Mouse (Mus musculus): ENCODE data around the gene Rab3il1.

Gene Rab3il1

GRCm38 (mm10) chr19:10060783-10061590 lies 59.5 kb downstream of the Rab3il1 start:
- DNase-seq (ENCODE audit: low spot score): peak; percentile 20

- no peak for DNase-seq (ENCODE audit: low spot score)
Observed at GRCm38 (mm10) chr19:10061624-10062023, 60.2 kb downstream of the Rab3il1 start.

- no peak for DNase-seq (ENCODE audit: low spot score)
Observed at GRCm38 (mm10) chr19:10062292-10062691, 60.8 kb downstream of the Rab3il1 start.

GRCm38 (mm10) chr19:10062862-10063261 lies 61.4 kb downstream of the Rab3il1 start:
- no peak for DNase-seq (ENCODE audit: low spot score)

- DNase-seq (ENCODE audit: low spot score): no peak
Observed at GRCm38 (mm10) chr19:10064173-10065012, 62.9 kb downstream of the Rab3il1 start.

GRCm38 (mm10) chr19:10065465-10066188 lies 64.2 kb downstream of the Rab3il1 start:
- no peak for DNase-seq (ENCODE audit: low spot score)

GRCm38 (mm10) chr19:10066189-10066500 lies 64.7 kb downstream of the Rab3il1 start:
- no peak for DNase-seq (ENCODE audit: low spot score)

- no peak for DNase-seq (ENCODE audit: low spot score)
Observed at GRCm38 (mm10) chr19:10066502-10066901, 65.0 kb downstream of the Rab3il1 start.

- DNase-seq (ENCODE audit: low spot score): no peak
Observed at GRCm38 (mm10) chr19:10067701-10068100, 66.2 kb downstream of the Rab3il1 start.

GRCm38 (mm10) chr19:10070186-10070980 lies 68.9 kb downstream of the Rab3il1 start:
- no peak for DNase-seq (ENCODE audit: low spot score)

GRCm38 (mm10) chr19:10071166-10071565 lies 69.7 kb downstream of the Rab3il1 start:
- no peak for DNase-seq (ENCODE audit: low spot score)

GRCm38 (mm10) chr19:10071892-10072291 lies 70.4 kb downstream of the Rab3il1 start:
- DNase-seq (ENCODE audit: low spot score): peak; percentile 14

- DNase-seq (ENCODE audit: low spot score): no peak
Observed at GRCm38 (mm10) chr19:10073145-10073544, 71.7 kb downstream of the Rab3il1 start.

GRCm38 (mm10) chr19:10078392-10078791 lies 76.9 kb downstream of the Rab3il1 start:
- no peak for DNase-seq (ENCODE audit: low spot score)

- DNase-seq (ENCODE audit: low spot score): no peak
Observed at GRCm38 (mm10) chr19:10080384-10080783, 78.9 kb downstream of the Rab3il1 start.

GRCm38 (mm10) chr19:10082105-10082504 lies 80.6 kb downstream of the Rab3il1 start:
- no peak for DNase-seq (ENCODE audit: low spot score)

- no peak for DNase-seq (ENCODE audit: low spot score)
Observed at GRCm38 (mm10) chr19:10085454-10085853, 84.0 kb downstream of the Rab3il1 start.

- no peak for DNase-seq (ENCODE audit: low spot score)
Observed at GRCm38 (mm10) chr19:10086976-10087375, 85.5 kb downstream of the Rab3il1 start.
